In genomic region chr7:66841165-66841564, GRCm38 (mm10) we compare ENCODE assay signal across 8 mouse cellular contexts. TPM values are rescaled to one million over a fixed set of nuclear protein-coding genes. Genes with fewer than 3 reads are reported as not detected.
DNase-seq lines count a peak whose midpoint lies in the region; ATAC-seq and TF ChIP-seq lines count a peak whose summit lies in the region.

No protein-coding gene starts in this region.

- intact Hi-C loops in heart, adult 2 months (cut with DNase I), result loop anchor here (5.0 kb wide), 3 partner anchors 86 to 1026 kb away; no protein-coding TSS in a partner anchor

- peaks cover 17% of the 10 kb centered on the region for H3K4me1 ChIP-seq in heart, embryonic 12.5 days (replicated peaks)
- H3K4me1 ChIP-seq in heart, adult 2 months (ENCODE audit: control insufficient read depth, insufficient read depth, low read length), result peaks cover 3% of the 10 kb centered on the region; the same call in 1 of the 2 replicates

- H3K4me2 ChIP-seq in heart, embryonic 12.5 days, result peak overlapping the region; percentile 96

- WGBS in heart, embryonic 12.5 days, result 76% methylated on average over 7 of the region's 7 CpGs
- 87% methylated on average over 7 of the region's 7 CpGs for WGBS in heart, adult 2 months

- no peak for TF ChIP-seq EP300 in heart, adult 2 months (IDR thresholded peaks at IDR 0.05; ENCODE audit: insufficient read depth, low read depth, low read length)

- H3K36me3 ChIP-seq in heart, embryonic 12.5 days, result no peaks in the 10 kb centered on the region
- H3K36me3 ChIP-seq in heart, adult 2 months (ENCODE audit: control insufficient read depth, insufficient read depth, low read length), result no peaks in the 10 kb centered on the region

- no peak for ATAC-seq in heart, embryonic 12.5 days (ENCODE audit: insufficient number of reproducible peaks, low FRiP score)

- TF ChIP-seq CTCF in heart, adult 2 months (IDR thresholded peaks at IDR 0.05), result no peak

- H3K9ac ChIP-seq in heart, embryonic 12.5 days, result no peak overlapping the region
- no peak overlapping the region for H3K9ac ChIP-seq in heart, adult 2 months (ENCODE audit: low read depth, low read length)

- no peaks in the 10 kb centered on the region for H3K79me2 ChIP-seq in heart, adult 2 months (replicated peaks; ENCODE audit: control insufficient read depth, insufficient read depth, low read length)

- no peak for TF ChIP-seq POLR2A in heart, adult 2 months (IDR thresholded peaks at IDR 0.05; ENCODE audit: insufficient read depth, low read depth, low read length)

- peaks cover 17% of the 10 kb centered on the region for H3K27me3 ChIP-seq in heart, embryonic 12.5 days (replicated peaks)
- H3K27me3 ChIP-seq in heart, adult 2 months (ENCODE audit: control insufficient read depth, insufficient read depth, low read length), result no peaks in the 10 kb centered on the region

- H3K27ac ChIP-seq in heart, embryonic 12.5 days (ENCODE audit: poor library complexity, severe bottlenecking), result no peak overlapping the region
- no peak overlapping the region for H3K27ac ChIP-seq in heart, adult 2 months

- peak overlapping the region; percentile 59 for H3K4me3 ChIP-seq in heart, embryonic 12.5 days
- no peak overlapping the region for H3K4me3 ChIP-seq in heart, adult 2 months

- DNase-seq in heart, adult 2 months, result no peak
- DNase-seq in right cerebral cortex, postnatal 4 days, result peak; percentile 28
- no peak for DNase-seq in right cerebral cortex, adult 18-20 months
- peak; percentile 35 to 50 for DNase-seq in layer of hippocampus, postnatal 10 days (ENCODE audit: low spot score in 2 of 2)
- peak; percentile 25 for DNase-seq in thymus, postnatal 25 days
- DNase-seq in kidney, postnatal 10 days, result no peak
- DNase-seq in frontal cortex, postnatal 25 days (ENCODE audit: low spot score in 2 of 2), result no peak

- no peaks in the 10 kb centered on the region for H3K9me3 ChIP-seq in heart, embryonic 12.5 days (replicated peaks)

RNA-seq across cellular contexts. Expression of gene Adamts17, which starts 1.6 kb away (rescaled TPM):
- polyA plus RNA-seq in heart, embryonic 12.5 days (2016; fragmentation: Nextera tagmentation; extraction: Ambion mirVana), result 3.7 and 6.3 TPM in 2 replicates
- 1 to 10 TPM in 1 of 2 experiments, under 1 TPM in 1; 0.47 to 1.5 TPM for total RNA-seq in heart, adult 2 months (2021)
- polyA plus RNA-seq in heart, adult 2 months (2012; rRNA removed), result 0.51 and 0.88 TPM in 2 replicates
- 10 to 100 TPM; 25.8 to 33.4 TPM for total RNA-seq in layer of hippocampus, postnatal 10 days (2021)

Comparison
In these comparisons a context has a peak if more than half of its experiments do, and no peak if none do; other contexts are left out.
1. DNase-seq: peak in right cerebral cortex, postnatal 4 days (single experiment), layer of hippocampus, postnatal 10 days (2 of 2) and thymus, postnatal 25 days (single experiment); none in heart, adult 2 months (0 of 2), right cerebral cortex, adult 18-20 months (single experiment), kidney, postnatal 10 days (single experiment) and frontal cortex, postnatal 25 days (0 of 2).
2. RNA of gene Adamts17, which starts 1.6 kb away (total RNA-seq): 25.8 to 33.4 TPM in layer of hippocampus, postnatal 10 days; 0.47 to 1.5 TPM in heart, adult 2 months; every median in the first group is over 10 times any median in the second.